Mouse (Mus musculus) heart, embryonic 15.5 days (tissue): Measurements from ENCODE around the gene Tvp23a. TPM values are rescaled to one million over a fixed set of nuclear protein-coding genes. Genes with fewer than 3 reads are reported as not detected.

ENCODE experiments used
- ATAC-seq: fragments of 200-750 bp; cut with Nextera tagmentation; replicated peaks from 2 replicates; pipeline ENCODE4 v1.8.0; 2017; ENCODE audit warnings: low read depth, moderate TSS enrichment; ENCODE audit not compliant: insufficient number of reproducible peaks, insufficient read depth, low FRiP score
- H3K27ac ChIP-seq: fragments of 300-500 bp; sonication (generic); 2 replicates; pipeline ENCODE4 v1.5.1; 2015; ENCODE audit warnings: mild to moderate bottlenecking, inconsistent platforms
- H3K27me3 ChIP-seq: fragments of 300-500 bp; sonication (generic); 2 replicates; pipeline ENCODE4 v1.6.1; 2015; ENCODE audit warnings: inconsistent platforms
- H3K36me3 ChIP-seq: fragments of 300-500 bp; sonication (generic); 2 replicates; pipeline ENCODE4 v1.6.1; 2015; ENCODE audit warnings: mild to moderate bottlenecking, inconsistent platforms
- H3K4me1 ChIP-seq: fragments of 300-500 bp; sonication (generic); replicated peaks from 2 replicates; pipeline ENCODE4 v1.6.1; 2015; ENCODE audit warnings: inconsistent platforms
- H3K4me2 ChIP-seq: fragments of 300-500 bp; sonication (generic); 2 replicates; pipeline ENCODE4 v1.6.1; 2015; ENCODE audit warnings: inconsistent platforms, mild to moderate bottlenecking, moderate library complexity
- H3K4me3 ChIP-seq: fragments of 300-500 bp; sonication (generic); 2 replicates; pipeline ENCODE4 v1.5.1; 2015; ENCODE audit warnings: mild to moderate bottlenecking, inconsistent platforms
- H3K9ac ChIP-seq: fragments of 300-500 bp; sonication (generic); 2 replicates; pipeline ENCODE4 v1.6.1; 2015; ENCODE audit warnings: mild to moderate bottlenecking, inconsistent platforms
- H3K9me3 ChIP-seq: fragments of 300-500 bp; sonication (generic); replicated peaks from 2 replicates; pipeline ENCODE4 v1.6.1; 2016; ENCODE audit warnings: inconsistent platforms
- WGBS: fragments of 180-500 bp; shearing (Covaris S2); methylation state at CpG from one replicate; pipeline ENCODE4 v1.1.7; 2015; ENCODE audit warnings: mixed read lengths; 5-methylcytosine and 5-hydroxymethylcytosine counted together
- polyA plus RNA-seq: library from polyadenylated mRNA; unstranded; fragments of >200 nt; fragmentation: Nextera tagmentation; extraction: Ambion mirVana; gene quantifications from 2 replicates; pipeline ENCODE4 v1.2.1, GENCODE M21; 2015

Gene Tvp23a
- 3.4 and 5.4 TPM in 2 replicates for polyA plus RNA-seq

GRCm38 (mm10) chr16:10447264-10447594, at the start of gene Tvp23a:
TSS of gene Tvp23a (minus strand) at chr16:10447362.
- peak; percentile 80; the same call in 1 of the 2 replicates for ATAC-seq
- H3K9me3 ChIP-seq, result no peaks in the 10 kb centered on the region
- no peaks in the 10 kb centered on the region for H3K36me3 ChIP-seq
- H3K27me3 ChIP-seq, result no peaks in the 10 kb centered on the region
- 0 out of 2 replicates have a peak within 1 kb of the TSS, but pooled peaks have one; percentile 28 for H3K27ac ChIP-seq
- H3K4me3 ChIP-seq, result peak within 1 kb of the TSS; percentile 42
- peak within 1 kb of the TSS; percentile 51 for H3K4me2 ChIP-seq
- no peak within 1 kb of the TSS for H3K9ac ChIP-seq
- 8% methylated on average over 12 of the region's 12 CpGs for WGBS
- H3K4me1 ChIP-seq, result peaks cover 24% of the 10 kb centered on the region

GRCm38 (mm10) chr16:10495824-10496298, 48.7 kb upstream of the Tvp23a start:
- Histone ChIP-seq H3K9me3 (no peaks in the 10 kb centered on the region), H3K27me3 (peaks cover 21% of the 10 kb centered on the region), H3K4me1 (no peaks in the 10 kb centered on the region; the same call in 1 of the 2 replicates), H3K4me3 (no peak overlapping the region), H3K27ac (no peak overlapping the region), H3K9ac (no peak overlapping the region), H3K36me3 (no peaks in the 10 kb centered on the region), H3K4me2 (no peak overlapping the region)
- no peak for ATAC-seq
- WGBS, result 57% methylated on average over 2 of the region's 2 CpGs

GRCm38 (mm10) chr16:10492587-10492986, 45.4 kb upstream of the Tvp23a start:
- Histone ChIP-seq H3K27ac (no peak overlapping the region), H3K4me1 (peaks cover 11% of the 10 kb centered on the region), H3K9me3 (no peaks in the 10 kb centered on the region), H3K27me3 (peaks cover 34% of the 10 kb centered on the region), H3K9ac (no peak overlapping the region), H3K36me3 (no peaks in the 10 kb centered on the region), H3K4me3 (no peak overlapping the region), H3K4me2 (no peak overlapping the region)
- ATAC-seq, result no peak
- 66% methylated on average over 3 of the region's 3 CpGs for WGBS

GRCm38 (mm10) chr16:10491716-10492115, 44.6 kb upstream of the Tvp23a start:
- peaks cover 34% of the 10 kb centered on the region for H3K27me3 ChIP-seq
- 80% methylated on average over 4 of the region's 4 CpGs for WGBS

GRCm38 (mm10) chr16:10490503-10491150, 43.5 kb upstream of the Tvp23a start:
- 77% methylated on average over 18 of the region's 18 CpGs for WGBS
- no peak for ATAC-seq
- H3K9ac ChIP-seq, result no peak overlapping the region
- H3K4me1 ChIP-seq, result peaks cover 11% of the 10 kb centered on the region
- H3K9me3 ChIP-seq, result no peaks in the 10 kb centered on the region
- H3K27me3 ChIP-seq, result peaks cover 28% of the 10 kb centered on the region
- H3K36me3 ChIP-seq, result no peaks in the 10 kb centered on the region
- peak overlapping the region; percentile 57; the same call in 1 of the 2 replicates for H3K4me2 ChIP-seq
- H3K4me3 ChIP-seq, result no peak overlapping the region
- H3K27ac ChIP-seq, result no peak overlapping the region

More at GRCm38 (mm10) chr16:10491716-10492115, 44.6 kb upstream of the Tvp23a start:
- Histone ChIP-seq H3K36me3 (no peaks in the 10 kb centered on the region), H3K27ac (no peak overlapping the region), H3K9ac (no peak overlapping the region), H3K9me3 (no peaks in the 10 kb centered on the region), H3K4me1 (peaks cover 11% of the 10 kb centered on the region), H3K4me3 (no peak overlapping the region), H3K4me2 (no peak overlapping the region)
- ATAC-seq, result no peak

GRCm38 (mm10) chr16:10489904-10490457, 42.8 kb upstream of the Tvp23a start:
- Histone ChIP-seq H3K9ac (no peak overlapping the region), H3K27me3 (peaks cover 28% of the 10 kb centered on the region), H3K9me3 (no peaks in the 10 kb centered on the region), H3K36me3 (no peaks in the 10 kb centered on the region), H3K4me1 (peaks cover 11% of the 10 kb centered on the region), H3K4me2 (peak overlapping the region; percentile 57), H3K27ac (no peak overlapping the region), H3K4me3 (peak overlapping the region; percentile 34)
- ATAC-seq, result no peak
- 13% methylated on average over 12 of the region's 14 CpGs for WGBS

GRCm38 (mm10) chr16:10489483-10489882, 42.3 kb upstream of the Tvp23a start:
- no peaks in the 10 kb centered on the region for H3K9me3 ChIP-seq
- peak overlapping the region; percentile 57 for H3K4me2 ChIP-seq
- WGBS, result 3% methylated on average over 9 of the region's 9 CpGs
- H3K27ac ChIP-seq, result no peak overlapping the region
- peak overlapping the region; percentile 34 for H3K4me3 ChIP-seq
- H3K4me1 ChIP-seq, result peaks cover 11% of the 10 kb centered on the region
- peaks cover 28% of the 10 kb centered on the region for H3K27me3 ChIP-seq
- ATAC-seq, result no peak
- no peaks in the 10 kb centered on the region for H3K36me3 ChIP-seq
- no peak overlapping the region for H3K9ac ChIP-seq

- H3K4me2 ChIP-seq, result peak overlapping the region; percentile 57; the same call in 1 of the 2 replicates
- no peak overlapping the region for H3K27ac ChIP-seq
- WGBS, result 76% methylated on average over 7 of the region's 7 CpGs
- no peak overlapping the region for H3K9ac ChIP-seq
- H3K4me1 ChIP-seq, result peaks cover 11% of the 10 kb centered on the region
- no peaks in the 10 kb centered on the region for H3K9me3 ChIP-seq
- no peak overlapping the region for H3K4me3 ChIP-seq
- ATAC-seq, result no peak
- H3K36me3 ChIP-seq, result no peaks in the 10 kb centered on the region
- H3K27me3 ChIP-seq, result peaks cover 31% of the 10 kb centered on the region
Measured at GRCm38 (mm10) chr16:10488769-10489481, 41.8 kb upstream of the Tvp23a start.

- Histone ChIP-seq H3K9me3 (no peaks in the 10 kb centered on the region), H3K4me3 (no peak overlapping the region)
Measured at GRCm38 (mm10) chr16:10487895-10488493, 40.8 kb upstream of the Tvp23a start.

GRCm38 (mm10) chr16:10486993-10487392, 39.8 kb upstream of the Tvp23a start:
- no peak overlapping the region for H3K4me3 ChIP-seq
- H3K36me3 ChIP-seq, result no peaks in the 10 kb centered on the region
- no peak overlapping the region for H3K4me2 ChIP-seq
- 56% methylated on average over 3 of the region's 3 CpGs for WGBS
- H3K9me3 ChIP-seq, result no peaks in the 10 kb centered on the region
- peaks cover 11% of the 10 kb centered on the region for H3K4me1 ChIP-seq
- no peak overlapping the region for H3K9ac ChIP-seq
- no peak overlapping the region for H3K27ac ChIP-seq
- ATAC-seq, result no peak
- peaks cover 30% of the 10 kb centered on the region for H3K27me3 ChIP-seq

More at GRCm38 (mm10) chr16:10487895-10488493, 40.8 kb upstream of the Tvp23a start:
- Histone ChIP-seq H3K9ac (no peak overlapping the region), H3K36me3 (no peaks in the 10 kb centered on the region), H3K4me2 (no peak overlapping the region), H3K27me3 (peaks cover 30% of the 10 kb centered on the region), H3K4me1 (peaks cover 11% of the 10 kb centered on the region), H3K27ac (no peak overlapping the region)
- 78% methylated on average over 8 of the region's 8 CpGs for WGBS
- no peak for ATAC-seq

GRCm38 (mm10) chr16:10482343-10482742, 35.2 kb upstream of the Tvp23a start:
- no peaks in the 10 kb centered on the region for H3K9me3 ChIP-seq
- H3K4me3 ChIP-seq, result no peak overlapping the region
- no peaks in the 10 kb centered on the region for H3K36me3 ChIP-seq
- H3K27ac ChIP-seq, result no peak overlapping the region
- H3K4me2 ChIP-seq, result no peak overlapping the region
- no peaks in the 10 kb centered on the region for H3K4me1 ChIP-seq
- WGBS, result 58% methylated on average over 4 of the region's 4 CpGs
- no peak for ATAC-seq
- peaks cover 9% of the 10 kb centered on the region; the same call in 1 of the 2 replicates for H3K27me3 ChIP-seq
- H3K9ac ChIP-seq, result no peak overlapping the region
